Mouse (Mus musculus) granulocyte monocyte progenitor cell, adult 5-6 weeks (primary cell): ENCODE measurements around the gene Lsm12. TPM values are rescaled to one million over a fixed set of nuclear protein-coding genes. Genes with fewer than 3 reads are reported as not detected.
"Not testable (repeated sequence)": the region's sequence is repeated elsewhere in the genome, so short reads cannot be mapped to it uniquely, and the experiment has no call there.

ENCODE experiments used
- ATAC-seq: replicated peaks from 2 replicates; pipeline ENCODE4 v1.8.0; 2016; ENCODE audit warnings: mild to moderate bottlenecking, moderate TSS enrichment, inconsistent platforms; ENCODE audit not compliant: poor library complexity, severe bottlenecking
- total RNA-seq, 2 experiments: library from RNA; stranded (forward) in 1 of 2; stranded (reverse) in 1 of 2; fragments of 200-712, 200-1000 nt in 1 of 2; fragments of >200 nt in 1 of 2; fragmentation: Nextera tagmentation in 1 of 2; gene quantifications; 2 replicates each; pipeline ENCODE4 v1.2.3; 2014 to 2017

Lsm12 gene
- total RNA-seq, 2 experiments from 2014 or later: 77.7 to 109 TPM

- ATAC-seq: peak; percentile 84
These were observed 4.7 kb upstream of the Lsm12 start, which contains the start of gene G6pc3 for GRCm38 (mm10) chr11:102189461-102190436. Gene G6pc3, plus strand, starts transcription at chr11:102189620.

- no peak for ATAC-seq
These were observed 3.9 kb upstream of the Lsm12 start for GRCm38 (mm10) chr11:102188980-102189379.

- ATAC-seq: no peak
These were observed 1.1 kb upstream of the Lsm12 start for GRCm38 (mm10) chr11:102186235-102186634.

GRCm38 (mm10) chr11:102185677-102186076, 581 bp upstream of the Lsm12 start:
- ATAC-seq: no peak

- ATAC-seq: no peak
These were observed 847 bp downstream of the Lsm12 start for GRCm38 (mm10) chr11:102184253-102184645.

- ATAC-seq: no peak
These were observed 5.3 kb downstream of the Lsm12 start for GRCm38 (mm10) chr11:102179836-102180235.

- ATAC-seq: no peak
These were observed 16.4 kb downstream of the Lsm12 start for GRCm38 (mm10) chr11:102168689-102169088.

- no peak for ATAC-seq
These were observed 17.6 kb downstream of the Lsm12 start for GRCm38 (mm10) chr11:102167539-102167938.

GRCm38 (mm10) chr11:102165971-102166722, 18.9 kb downstream of the Lsm12 start:
- ATAC-seq: no peak

GRCm38 (mm10) chr11:102159781-102160180, 25.3 kb downstream of the Lsm12 start:
- ATAC-seq: peak; percentile 31; the same call in 1 of the 2 replicates

- not testable (repeated sequence) for ATAC-seq
These were observed 27.1 kb downstream of the Lsm12 start for GRCm38 (mm10) chr11:102158024-102158423.

GRCm38 (mm10) chr11:102156786-102157089, 28.4 kb downstream of the Lsm12 start:
- no peak for ATAC-seq

GRCm38 (mm10) chr11:102156039-102156785, 28.9 kb downstream of the Lsm12 start, which contains the start of gene Tmem101:
Gene Tmem101, minus strand, starts transcription at chr11:102156404.
- peak; percentile 91 for ATAC-seq

GRCm38 (mm10) chr11:102147213-102147989, 37.7 kb downstream of the Lsm12 start:
- no peak for ATAC-seq

GRCm38 (mm10) chr11:102146531-102146930, 38.6 kb downstream of the Lsm12 start:
- ATAC-seq: no peak

GRCm38 (mm10) chr11:102146005-102146404, 39.1 kb downstream of the Lsm12 start:
- ATAC-seq: no peak

- peak; percentile 65 for ATAC-seq
These were observed 39.6 kb downstream of the Lsm12 start, which contains the start of gene Nags for GRCm38 (mm10) chr11:102145471-102146001. Gene Nags, plus strand, starts transcription at chr11:102145513.

- ATAC-seq: no peak
These were observed 40.1 kb downstream of the Lsm12 start for GRCm38 (mm10) chr11:102144957-102145470.

- no peak for ATAC-seq
These were observed 42.7 kb downstream of the Lsm12 start for GRCm38 (mm10) chr11:102142355-102142754.
